Mouse (Mus musculus) brain, embryonic 14.5 days (tissue): ENCODE results near the gene Map1b.

Source experiments
- CTCF ChIP-seq: fragments of 200-500 bp; IDR thresholded peaks from 2 replicates; pipeline ENCODE4 v1.5.1; 2012; ENCODE audit warnings: inconsistent platforms, mild to moderate bottlenecking, moderate library complexity, borderline replicate concordance; ENCODE audit not compliant: insufficient read depth, insufficient read length; ENCODE audit errors: extremely low read depth
- POLR2A ChIP-seq: fragments of 200-500 bp; IDR thresholded peaks from 2 replicates; pipeline ENCODE4 v1.6.1; 2012; ENCODE audit warnings: mild to moderate bottlenecking, inconsistent platforms, borderline replicate concordance; ENCODE audit not compliant: poor library complexity, insufficient read depth, insufficient read length, severe bottlenecking; ENCODE audit errors: extremely low read depth

DNA sequence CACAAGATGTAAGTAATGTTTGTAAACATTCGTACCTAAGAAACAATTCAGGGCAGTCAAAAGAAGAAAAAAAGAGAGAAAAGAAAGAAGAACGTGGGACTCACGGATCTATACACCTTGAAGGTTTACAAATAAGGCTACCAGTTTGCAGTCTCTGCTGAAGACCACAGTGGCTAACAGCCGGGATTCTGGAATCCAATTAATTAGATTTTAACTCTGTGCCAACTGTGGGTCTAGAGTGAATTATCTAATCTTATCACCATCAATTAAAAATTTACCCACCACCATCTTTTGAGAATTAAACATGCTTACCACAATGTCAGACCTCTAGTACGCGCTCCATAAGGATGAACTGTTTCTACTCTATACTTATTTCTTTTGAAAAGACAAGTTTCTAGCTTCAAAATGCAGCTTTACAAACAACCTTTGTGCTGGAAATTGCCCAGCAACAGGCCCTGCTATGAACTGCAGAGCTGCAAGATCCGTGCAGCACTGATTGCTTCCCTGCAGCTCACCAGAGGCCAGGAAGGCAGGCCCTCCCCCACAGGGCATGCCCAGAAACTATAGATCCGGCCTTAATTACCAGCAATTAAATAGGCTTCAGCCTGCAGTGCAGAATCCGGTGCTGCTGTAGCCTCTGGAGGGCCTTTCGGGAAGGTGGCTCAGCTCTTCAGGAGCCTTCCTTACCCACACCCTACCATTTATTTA is 45.7 kb upstream of the Map1b start:
- TF ChIP-seq POLR2A (no peak), CTCF (no peak)
